Mouse (Mus musculus) layer of hippocampus, adult 11-12 months (tissue): ENCODE measurements around the gene Btbd2.

Experiments used
- DNase-seq: peaks from one replicate; pipeline ENCODE4 v3.0.0; 2022; ENCODE audit warnings: low spot score

Gene Btbd2

DNA sequence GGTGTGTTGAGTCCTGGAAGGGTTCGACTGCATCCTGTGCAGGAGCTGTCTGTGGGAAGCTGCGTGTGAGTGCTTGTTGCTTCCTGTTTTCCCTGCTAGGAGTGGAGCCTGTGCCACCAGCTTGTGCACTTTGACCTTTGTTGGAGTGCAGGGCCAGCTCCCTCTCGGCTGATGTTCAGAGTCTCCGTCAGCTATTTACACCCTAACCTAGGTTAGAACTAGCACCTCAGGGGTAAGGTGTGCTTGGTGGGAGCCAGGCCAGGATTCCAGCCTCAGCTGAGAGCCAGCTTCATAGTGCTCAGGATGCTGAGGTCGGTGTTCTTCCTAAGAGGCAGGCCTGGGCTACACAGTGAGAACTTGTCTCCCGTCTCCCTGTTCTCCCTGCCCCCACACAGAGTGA lies 21.5 kb downstream of the Btbd2 start:
- no peak for DNase-seq

- DNase-seq: no peak
Observed at GRCm38 (mm10) chr10:80628925-80629324, 27.9 kb downstream of the Btbd2 start.

GRCm38 (mm10) chr10:80627685-80628084 lies 29.2 kb downstream of the Btbd2 start:
- DNase-seq: no peak

DNA sequence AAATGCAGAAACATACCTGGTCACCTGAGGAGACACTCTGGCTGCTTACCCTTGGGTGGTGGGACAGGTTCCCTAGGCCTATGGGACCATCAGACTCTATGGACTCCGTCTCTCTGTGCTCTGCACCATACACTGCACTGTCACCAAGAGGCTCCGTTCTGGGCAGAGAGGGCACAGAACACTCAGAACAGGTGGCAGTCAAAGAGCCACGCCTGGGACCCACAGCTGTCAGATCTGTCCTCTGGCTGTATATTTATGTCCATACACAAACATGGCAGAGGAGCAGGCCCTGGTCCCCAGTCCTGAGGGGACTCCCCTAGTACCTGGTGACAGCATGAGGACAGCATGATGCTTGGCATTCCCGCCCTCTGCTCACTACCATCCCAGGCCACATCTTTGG lies 31.1 kb downstream of the Btbd2 start:
- no peak for DNase-seq

- DNase-seq: peak; percentile 57
Observed at GRCm38 (mm10) chr10:80623457-80624191, 33.2 kb downstream of the Btbd2 start.

- DNase-seq: peak; percentile 73
Observed at GRCm38 (mm10) chr10:80622661-80623456, 34.0 kb downstream of the Btbd2 start, which contains the start of gene Csnk1g2. Gene Csnk1g2 (plus strand): TSS chr10:80622838.

DNA sequence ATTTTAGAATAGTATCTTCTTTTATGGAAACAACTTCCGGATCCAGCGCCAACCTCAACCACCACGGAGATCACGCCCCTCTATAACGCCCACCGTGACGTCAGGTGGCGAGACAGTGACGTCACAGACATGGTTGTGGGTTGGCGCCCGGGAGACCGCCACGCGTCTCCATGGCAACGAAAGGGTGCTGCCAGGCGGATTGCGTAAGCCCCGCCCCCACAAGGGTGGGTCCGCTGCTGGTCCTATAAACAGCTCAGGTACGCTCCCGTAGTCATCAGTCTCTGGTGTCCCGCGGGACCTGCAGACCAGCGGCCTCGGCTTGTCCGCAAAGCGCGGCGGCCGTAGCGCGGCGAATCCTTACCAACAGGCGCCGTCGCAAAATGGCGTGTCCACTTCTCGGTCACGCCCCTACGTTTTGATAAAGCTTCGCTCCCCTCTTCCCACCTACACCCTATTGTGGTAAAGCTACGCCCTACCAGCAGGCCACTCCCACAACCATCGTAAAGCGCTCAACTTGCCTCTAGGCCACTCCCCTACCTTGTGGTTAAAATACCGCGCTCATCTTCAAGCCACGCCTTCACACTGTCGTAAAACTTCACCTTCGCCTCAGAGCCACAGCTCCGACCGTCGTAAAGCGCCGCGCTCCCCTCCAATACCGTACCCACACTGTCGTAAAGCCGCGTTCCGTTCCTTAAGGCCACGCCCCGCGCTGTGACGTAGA lies 34.8 kb downstream of the Btbd2 start:
- peak; percentile 100 for DNase-seq

DNA sequence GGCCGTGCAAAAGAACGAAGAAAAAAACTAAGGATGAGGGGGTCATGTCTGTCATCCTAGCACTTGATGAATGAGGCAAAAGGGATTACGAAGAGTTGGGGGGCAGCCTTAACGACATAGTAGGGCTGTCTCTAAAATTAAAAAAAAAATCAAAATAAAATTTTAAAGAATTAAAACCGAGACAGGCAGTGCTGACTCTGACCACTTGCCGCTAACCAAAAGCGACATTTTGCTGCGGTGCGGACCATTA lies 35.3 kb downstream of the Btbd2 start:
- no peak for DNase-seq

GRCm38 (mm10) chr10:80620796-80621689 lies 35.8 kb downstream of the Btbd2 start:
- DNase-seq: no peak

DNA sequence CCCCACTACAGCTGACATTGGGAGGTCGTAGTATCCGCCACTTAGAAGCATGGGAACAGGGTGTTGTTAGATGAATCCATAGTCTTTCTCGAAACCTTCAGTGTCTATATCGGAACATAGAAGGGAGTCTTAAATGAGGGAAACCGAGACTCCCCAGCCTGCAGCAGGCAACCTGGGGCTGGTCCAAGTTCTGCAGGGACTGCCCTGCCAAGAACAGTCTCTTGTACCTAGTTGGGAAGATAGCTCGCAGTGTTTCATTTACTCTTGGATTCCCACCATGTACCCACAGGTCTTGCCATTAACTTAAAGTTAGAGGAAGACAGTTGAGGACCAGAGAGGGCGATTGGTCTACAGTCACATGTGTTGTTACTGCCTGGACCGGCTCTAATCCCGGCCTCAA lies 36.5 kb downstream of the Btbd2 start:
- no peak for DNase-seq

GRCm38 (mm10) chr10:80619465-80620244 lies 37.2 kb downstream of the Btbd2 start:
- DNase-seq: no peak

DNA sequence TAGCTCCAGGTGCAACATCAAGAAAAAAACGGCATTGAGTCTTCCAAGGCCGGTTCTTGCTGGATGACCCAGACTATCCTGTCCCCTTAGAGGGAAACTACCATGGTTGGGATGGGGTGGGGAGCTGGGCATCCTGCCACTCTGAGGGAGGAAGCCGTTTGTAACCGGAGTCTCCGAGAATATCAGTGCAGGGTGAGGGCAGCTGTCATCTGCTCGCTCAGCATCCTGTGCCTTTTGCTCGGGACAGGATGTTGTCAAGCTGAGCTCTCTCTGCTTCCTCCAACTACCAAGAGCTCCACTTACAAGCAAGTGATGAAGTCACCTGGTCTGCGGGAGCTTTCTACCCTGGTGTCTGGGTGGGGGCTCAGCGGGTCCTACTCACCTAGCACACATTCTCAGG lies 38.7 kb downstream of the Btbd2 start:
- DNase-seq: no peak

GRCm38 (mm10) chr10:80614351-80614750 lies 42.5 kb downstream of the Btbd2 start:
- no peak for DNase-seq

- DNase-seq: no peak
Observed at GRCm38 (mm10) chr10:80613821-80614220, 43.0 kb downstream of the Btbd2 start.

- DNase-seq: no peak
Observed at GRCm38 (mm10) chr10:80611905-80612304, 45.0 kb downstream of the Btbd2 start.

DNA sequence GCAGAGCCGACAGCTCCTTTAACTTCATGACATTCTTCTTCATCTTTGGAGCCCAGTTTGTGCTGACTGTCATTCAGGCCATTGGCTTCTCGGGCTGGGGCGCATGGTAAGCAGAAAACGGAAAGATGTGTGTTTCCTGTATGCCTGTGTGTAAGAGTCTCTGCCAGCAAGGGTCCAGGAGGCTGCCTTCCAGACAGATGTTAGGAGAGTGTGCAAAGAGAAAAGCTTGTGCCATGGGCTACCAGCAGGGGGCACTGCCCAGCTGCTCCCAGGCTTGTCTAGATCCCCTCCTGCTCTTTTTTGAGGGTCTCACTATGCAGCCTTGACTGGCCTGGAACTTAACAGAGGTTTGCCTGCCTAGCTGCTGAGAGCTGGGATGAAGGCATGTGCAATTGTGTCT lies 45.8 kb downstream of the Btbd2 start:
- no peak for DNase-seq

DNA sequence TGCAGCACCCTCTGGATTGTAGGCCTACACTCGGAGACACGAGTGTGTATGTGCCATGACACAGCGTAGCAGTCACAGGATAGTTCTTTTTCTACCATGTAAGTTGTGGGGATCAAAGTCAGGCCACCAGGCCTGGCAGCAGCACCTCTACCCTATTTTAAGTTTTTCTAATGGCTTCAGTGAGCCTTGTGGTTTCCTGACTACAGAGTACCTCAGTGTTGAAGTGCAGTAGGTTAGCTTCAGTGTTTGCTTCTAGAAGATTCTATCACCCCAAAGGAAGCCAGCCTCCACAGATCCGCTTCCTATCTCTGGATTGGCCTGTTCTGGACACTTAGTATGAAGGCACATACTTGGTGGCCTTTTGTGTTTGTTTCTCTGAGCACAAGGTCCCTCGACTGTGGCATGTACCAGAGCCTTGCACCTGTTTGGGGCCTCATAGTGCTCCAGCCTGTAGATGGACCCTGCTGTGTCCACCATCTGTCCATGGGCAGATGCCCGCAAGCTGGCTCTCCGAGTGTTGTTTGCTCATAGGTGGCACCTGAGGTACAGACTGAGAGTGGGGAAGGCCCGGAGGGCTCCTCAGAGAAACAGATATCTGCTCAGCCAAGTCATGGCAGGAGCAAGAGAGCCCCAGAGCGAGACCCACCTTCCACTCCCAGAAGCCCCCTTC lies 46.6 kb downstream of the Btbd2 start:
- no peak for DNase-seq

DNA sequence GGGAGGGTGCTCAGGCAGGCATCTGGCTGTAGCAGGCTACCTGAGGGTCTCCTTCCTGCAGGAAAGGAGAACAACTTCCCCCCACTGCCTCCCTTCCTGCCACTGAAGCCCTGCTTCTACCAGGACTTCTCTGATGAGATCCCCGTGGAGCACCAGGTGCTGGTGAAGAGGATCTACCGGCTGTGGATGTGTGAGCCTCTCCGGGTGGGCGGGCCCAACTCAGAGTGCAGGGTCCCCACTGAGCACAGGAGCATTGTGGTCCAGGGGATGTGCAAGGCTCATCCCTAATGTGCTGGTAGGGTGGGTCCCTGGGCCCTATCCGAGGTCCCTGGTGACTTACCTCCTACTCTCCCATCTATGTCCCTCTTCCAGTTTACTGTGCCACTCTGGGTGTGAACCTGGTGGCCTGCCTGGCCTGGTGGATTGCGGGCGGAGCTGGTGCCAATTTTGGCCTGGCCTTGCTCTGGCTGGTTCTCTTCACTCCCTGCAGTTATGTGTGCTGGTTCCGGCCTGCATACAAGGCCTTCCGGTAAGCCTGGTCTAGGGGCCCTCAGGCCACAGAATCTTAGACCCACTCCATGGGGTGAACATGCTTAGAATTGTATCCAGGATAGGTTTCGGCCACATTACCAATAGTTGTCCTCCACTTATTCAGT lies 47.5 kb downstream of the Btbd2 start:
- no peak for DNase-seq

DNA sequence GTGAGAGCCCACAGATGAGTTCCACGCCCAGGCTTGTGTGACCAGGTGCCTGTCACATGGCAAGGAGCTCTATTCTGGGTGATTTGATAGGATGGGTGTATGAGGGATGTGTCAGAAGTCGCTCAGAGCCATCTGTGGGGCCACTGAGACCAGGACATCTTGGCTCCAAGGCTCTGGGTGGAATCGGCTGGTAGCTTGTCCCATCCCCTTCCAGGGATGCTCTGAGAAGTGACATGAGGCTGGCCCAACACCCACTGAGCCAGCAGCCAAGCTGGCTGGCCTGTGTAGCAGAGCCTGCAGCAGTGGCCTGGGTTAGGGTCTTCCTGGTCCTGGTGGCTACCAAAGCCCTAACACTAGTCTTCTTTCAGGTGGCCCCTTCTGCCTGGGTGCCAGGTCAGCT lies 48.4 kb downstream of the Btbd2 start:
- no peak for DNase-seq

DNA sequence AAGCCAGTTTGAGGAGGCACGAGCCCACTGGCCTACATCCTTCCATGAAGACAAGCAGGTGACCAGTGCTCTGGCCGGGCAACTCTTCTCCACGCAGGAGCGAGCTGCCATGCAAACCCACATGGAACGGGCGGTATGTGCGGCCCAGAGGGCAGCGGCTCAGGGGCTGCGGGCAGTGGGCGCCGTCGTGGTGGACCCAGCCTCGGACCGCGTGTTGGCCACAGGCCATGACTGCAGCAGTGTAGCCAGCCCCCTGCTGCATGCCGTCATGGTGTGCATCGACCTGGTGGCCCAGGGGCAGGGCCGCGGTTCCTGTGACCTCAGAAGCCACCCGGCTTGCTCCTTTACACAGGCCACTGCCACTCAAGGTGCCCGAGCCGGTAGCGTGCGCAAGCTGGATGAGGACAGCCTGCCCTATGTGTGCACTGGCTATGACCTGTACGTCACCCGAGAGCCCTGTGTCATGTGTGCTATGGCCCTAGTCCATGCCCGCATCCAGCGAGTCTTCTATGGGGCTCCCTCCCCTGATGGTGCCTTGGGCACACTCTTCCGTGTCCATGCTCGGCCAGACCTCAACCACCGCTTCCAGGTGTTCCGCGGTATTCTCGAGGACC lies 50.0 kb downstream of the Btbd2 start:
- DNase-seq: no peak
